Mouse (Mus musculus) forebrain, postnatal 0 days (tissue): ENCODE measurements at regions not wholly inside any gene's neighbourhood (a gene's known extent, or its start where the extent isn't known, plus 50 kb on each side); places are given as distances from the start of the nearest gene placed in this dataset.
"Not testable (repeated sequence)": the region's sequence is repeated elsewhere in the genome, so short reads cannot be mapped to it uniquely, and the experiment has no call there.

Source experiments
- ATAC-seq: fragments of 200-750 bp; cut with Nextera tagmentation; 2 replicates; pipeline ENCODE4 v1.8.0; 2017; ENCODE audit warnings: mild to moderate bottlenecking, moderate library complexity
- DNase-seq: peaks from one replicate; pipeline ENCODE4 v3.0.0-alpha.2; 2015
- H3K27ac ChIP-seq: fragments of 300-500 bp; sonication (generic); 2 replicates; pipeline ENCODE4 v1.5.1; 2014; ENCODE audit warnings: low read depth, mild to moderate bottlenecking, antibody characterized with exemption, low read length, moderate library complexity, mixed read lengths
- H3K27me3 ChIP-seq: fragments of 300-500 bp; sonication (generic); 2 replicates; pipeline ENCODE4 v1.6.1; 2014; ENCODE audit warnings: mild to moderate bottlenecking, low read length, mixed read lengths; ENCODE audit not compliant: insufficient read depth
- H3K36me3 ChIP-seq: fragments of 300-500 bp; sonication (generic); 2 replicates; pipeline ENCODE4 v1.6.1; 2014; ENCODE audit warnings: mild to moderate bottlenecking, moderate library complexity; ENCODE audit not compliant: insufficient read depth
- H3K4me1 ChIP-seq: fragments of 300-500 bp; sonication (generic); 2 replicates; pipeline ENCODE4 v1.6.1; 2014; ENCODE audit warnings: antibody characterized with exemption; ENCODE audit not compliant: insufficient read depth
- H3K4me2 ChIP-seq: fragments of 300-500 bp; sonication (generic); 2 replicates; pipeline ENCODE4 v1.6.1; 2014; ENCODE audit warnings: low read depth, mild to moderate bottlenecking, moderate library complexity
- H3K4me3 ChIP-seq: fragments of 300-500 bp; sonication (generic); 2 replicates; pipeline ENCODE4 v1.5.1; 2014; ENCODE audit warnings: low read depth, low read length, mixed read lengths
- H3K9ac ChIP-seq: fragments of 300-500 bp; sonication (generic); 2 replicates; pipeline ENCODE4 v1.6.1; 2014; ENCODE audit warnings: mild to moderate bottlenecking
- H3K9me3 ChIP-seq: fragments of 300-500 bp; sonication (generic); 2 replicates; pipeline ENCODE4 v1.6.1; 2016; ENCODE audit warnings: low read length
- CTCF ChIP-seq: sonication (generic); IDR thresholded peaks from 2 replicates; pipeline ENCODE4 v1.5.1; 2016; ENCODE audit warnings: antibody characterized with exemption, control low read depth, low read depth
- WGBS: fragments of 180-500 bp; shearing (Covaris S2); extraction: QIAGEN DNeasy Blood & Tissue Kit; methylation state at CpG from one replicate; pipeline ENCODE4 v1.1.7; 2014; 5-methylcytosine and 5-hydroxymethylcytosine counted together

GRCm38 (mm10) chr12:92926942-92927341, 1078.0 kb upstream of the Sel1l start:
- H3K27ac ChIP-seq, result no peak overlapping the region
- ATAC-seq (no peak), DNase-seq (peak; percentile 13)

GRCm38 (mm10) chr12:92919920-92920319, 1071.0 kb upstream of the Sel1l start:
- Histone ChIP-seq H3K27ac (no peak overlapping the region), H3K4me3 (no peak overlapping the region), H3K27me3 (no peaks in the 10 kb centered on the region), H3K4me2 (no peak overlapping the region), H3K36me3 (no peaks in the 10 kb centered on the region), H3K9me3 (no peaks in the 10 kb centered on the region), H3K4me1 (no peaks in the 10 kb centered on the region), H3K9ac (no peak overlapping the region)
- ATAC-seq, result no peak
- TF ChIP-seq CTCF, result no peak
- WGBS, result 92% methylated on average over 3 of the region's 3 CpGs
- DNase-seq, result no peak

More at GRCm38 (mm10) chr12:92926942-92927341, 1078.0 kb upstream of the Sel1l start:
- no peak for TF ChIP-seq CTCF
- Histone ChIP-seq H3K4me1 (no peaks in the 10 kb centered on the region), H3K36me3 (no peaks in the 10 kb centered on the region), H3K4me2 (no peak overlapping the region), H3K4me3 (no peak overlapping the region), H3K9me3 (no peaks in the 10 kb centered on the region), H3K27me3 (no peaks in the 10 kb centered on the region), H3K9ac (no peak overlapping the region)
- 12% methylated on average over 1 of the region's 1 CpGs for WGBS

- TF ChIP-seq CTCF, result no peak
- DNase-seq (no peak), ATAC-seq (no peak)
- Histone ChIP-seq H3K9me3 (no peaks in the 10 kb centered on the region), H3K4me1 (no peaks in the 10 kb centered on the region), H3K27ac (no peak overlapping the region), H3K9ac (no peak overlapping the region), H3K36me3 (no peaks in the 10 kb centered on the region), H3K27me3 (no peaks in the 10 kb centered on the region), H3K4me2 (no peak overlapping the region), H3K4me3 (no peak overlapping the region)
- WGBS, result 87% methylated on average over 3 of the region's 3 CpGs
Observed at GRCm38 (mm10) chr12:92916267-92916666, 1067.3 kb upstream of the Sel1l start.

GRCm38 (mm10) chr12:92915776-92916175, 1066.8 kb upstream of the Sel1l start:
- DNase-seq (no peak), ATAC-seq (no peak)
- no peak overlapping the region for H3K4me2 ChIP-seq
- no peak overlapping the region for H3K4me3 ChIP-seq
- H3K9ac ChIP-seq, result no peak overlapping the region
- H3K4me1 ChIP-seq, result no peaks in the 10 kb centered on the region
- TF ChIP-seq CTCF, result no peak
- no peaks in the 10 kb centered on the region for H3K36me3 ChIP-seq
- H3K27ac ChIP-seq, result no peak overlapping the region
- no peaks in the 10 kb centered on the region for H3K27me3 ChIP-seq
- no peaks in the 10 kb centered on the region for H3K9me3 ChIP-seq

GRCm38 (mm10) chr12:92915203-92915602, 1066.2 kb upstream of the Sel1l start:
- Histone ChIP-seq H3K36me3 (no peaks in the 10 kb centered on the region), H3K9ac (no peak overlapping the region), H3K9me3 (no peaks in the 10 kb centered on the region), H3K27ac (no peak overlapping the region), H3K4me1 (no peaks in the 10 kb centered on the region), H3K4me3 (no peak overlapping the region), H3K27me3 (no peaks in the 10 kb centered on the region), H3K4me2 (no peak overlapping the region)
- no peak for DNase-seq
- TF ChIP-seq CTCF, result no peak
- ATAC-seq, result no peak
- 79% methylated on average over 1 of the region's 1 CpGs for WGBS

GRCm38 (mm10) chr12:92904382-92904781, 1055.4 kb upstream of the Sel1l start:
- DNase-seq (no peak), ATAC-seq (no peak)
- H3K9me3 ChIP-seq, result no peaks in the 10 kb centered on the region
- H3K4me1 ChIP-seq, result no peaks in the 10 kb centered on the region
- no peaks in the 10 kb centered on the region for H3K36me3 ChIP-seq
- no peak overlapping the region for H3K27ac ChIP-seq
- WGBS, result 88% methylated on average over 2 of the region's 2 CpGs
- H3K4me3 ChIP-seq, result no peak overlapping the region
- H3K27me3 ChIP-seq, result no peaks in the 10 kb centered on the region
- no peak for TF ChIP-seq CTCF
- H3K4me2 ChIP-seq, result no peak overlapping the region
- H3K9ac ChIP-seq, result no peak overlapping the region

GRCm38 (mm10) chr12:92892315-92892714, 1043.4 kb upstream of the Sel1l start:
- DNase-seq, result no peak
- WGBS, result 94% methylated on average over 4 of the region's 9 CpGs
- TF ChIP-seq CTCF, result no peak
- Histone ChIP-seq H3K36me3 (no peaks in the 10 kb centered on the region), H3K27ac (no peak overlapping the region), H3K4me2 (no peak overlapping the region), H3K4me3 (no peak overlapping the region), H3K4me1 (no peaks in the 10 kb centered on the region), H3K9ac (no peak overlapping the region), H3K27me3 (no peaks in the 10 kb centered on the region), H3K9me3 (no peaks in the 10 kb centered on the region)
- no peak for ATAC-seq

- not testable (repeated sequence) for ATAC-seq, H3K4me3 ChIP-seq, H3K27ac ChIP-seq, H3K4me1 ChIP-seq, H3K9me3 ChIP-seq, DNase-seq, H3K9ac ChIP-seq, H3K36me3 ChIP-seq, H3K4me2 ChIP-seq, H3K27me3 ChIP-seq
- no CpG with 5 or more reads among the region's 8 CpGs for WGBS
Observed at GRCm38 (mm10) chr12:92891663-92892062, 1042.7 kb upstream of the Sel1l start.

- ATAC-seq, DNase-seq, H3K4me2 ChIP-seq, H3K36me3 ChIP-seq, H3K27me3 ChIP-seq, H3K27ac ChIP-seq, H3K4me3 ChIP-seq, H3K4me1 ChIP-seq, H3K9me3 ChIP-seq, H3K9ac ChIP-seq: not testable (repeated sequence)
- 100% methylated on average over 3 of the region's 9 CpGs for WGBS
Observed at GRCm38 (mm10) chr12:92891126-92891525, 1042.2 kb upstream of the Sel1l start.
